Mouse (Mus musculus) olfactory bulb, adult 2 months (tissue): ENCODE measurements around the gene Pde3a. TPM values are rescaled to one million over a fixed set of nuclear protein-coding genes. Genes with fewer than 3 reads are reported as not detected.

ENCODE experiments used
- H3K27ac ChIP-seq: fragments of 200-500 bp; 2 replicates; pipeline ENCODE4 v1.5.1; 2012; ENCODE audit warnings: low read depth, low read length; ENCODE audit not compliant: insufficient read depth
- H3K4me1 ChIP-seq: fragments of 200-500 bp; 2 replicates; pipeline ENCODE4 v1.6.1; 2012; ENCODE audit warnings: low read length; ENCODE audit not compliant: control insufficient read depth, insufficient read depth
- H3K4me3 ChIP-seq: fragments of 200-500 bp; 2 replicates; pipeline ENCODE4 v1.5.1; 2012; ENCODE audit warnings: mild to moderate bottlenecking, low read depth, low read length, moderate library complexity; ENCODE audit not compliant: insufficient read depth
- CTCF ChIP-seq: fragments of 200-500 bp; IDR thresholded peaks from 2 replicates; pipeline ENCODE4 v1.5.1; 2012; ENCODE audit warnings: low read depth, mild to moderate bottlenecking, low read length, moderate library complexity; ENCODE audit not compliant: insufficient read depth
- POLR2A ChIP-seq: fragments of 200-500 bp; IDR thresholded peaks from 2 replicates; pipeline ENCODE4 v1.6.1; 2012; ENCODE audit warnings: mild to moderate bottlenecking, low read depth, low read length, moderate library complexity; ENCODE audit not compliant: insufficient read depth
- WGBS: fragments of 180-500 bp; shearing (Covaris S2); methylation state at CpG from one replicate; pipeline ENCODE4 v1.1.7; 2018; 5-methylcytosine and 5-hydroxymethylcytosine counted together
- polyA plus RNA-seq: library from polyadenylated mRNA; stranded (reverse); fragments of >200 nt; gene quantifications from 2 replicates; pipeline ENCODE4 v1.2.4, GENCODE M21; 2012; ENCODE audit warnings: low replicate concordance; ENCODE audit not compliant: missing spikeins, insufficient read depth, insufficient read length

The Pde3a gene
- polyA plus RNA-seq, 1 experiment, result not detected

DNA sequence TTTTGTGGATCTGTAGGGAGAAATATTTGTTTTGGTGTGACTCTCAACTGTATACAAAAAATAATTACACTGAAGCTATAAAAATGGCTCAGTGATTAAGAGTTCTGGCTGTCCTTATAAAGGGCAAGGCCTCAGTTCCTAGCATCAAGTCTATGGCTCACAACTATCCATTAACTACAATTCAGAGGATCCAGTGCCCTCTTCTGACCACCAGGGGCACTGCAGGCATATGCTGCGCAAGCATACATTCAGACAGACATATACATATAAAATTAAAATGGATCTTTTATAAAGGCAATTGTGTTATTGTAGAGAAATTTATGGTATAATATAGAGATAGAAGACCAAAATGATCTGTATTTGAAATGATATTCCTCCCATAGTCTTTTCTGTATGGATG, 181.1 kb downstream of the Pde3a start:
- WGBS, result 98% methylated on average over 1 of the region's 1 CpGs
- TF ChIP-seq POLR2A (no peak), CTCF (no peak)
- Histone ChIP-seq H3K27ac (no peak overlapping the region), H3K4me1 (peaks cover 5% of the 10 kb centered on the region), H3K4me3 (no peak overlapping the region)

GRCm38 (mm10) chr6:141432271-141432974, 183.4 kb downstream of the Pde3a start:
- Histone ChIP-seq H3K27ac (no peak overlapping the region), H3K4me1 (peaks cover 5% of the 10 kb centered on the region), H3K4me3 (no peak overlapping the region)
- no peak for TF ChIP-seq CTCF
- no peak for TF ChIP-seq POLR2A
- 93% methylated on average over 13 of the region's 13 CpGs for WGBS

DNA sequence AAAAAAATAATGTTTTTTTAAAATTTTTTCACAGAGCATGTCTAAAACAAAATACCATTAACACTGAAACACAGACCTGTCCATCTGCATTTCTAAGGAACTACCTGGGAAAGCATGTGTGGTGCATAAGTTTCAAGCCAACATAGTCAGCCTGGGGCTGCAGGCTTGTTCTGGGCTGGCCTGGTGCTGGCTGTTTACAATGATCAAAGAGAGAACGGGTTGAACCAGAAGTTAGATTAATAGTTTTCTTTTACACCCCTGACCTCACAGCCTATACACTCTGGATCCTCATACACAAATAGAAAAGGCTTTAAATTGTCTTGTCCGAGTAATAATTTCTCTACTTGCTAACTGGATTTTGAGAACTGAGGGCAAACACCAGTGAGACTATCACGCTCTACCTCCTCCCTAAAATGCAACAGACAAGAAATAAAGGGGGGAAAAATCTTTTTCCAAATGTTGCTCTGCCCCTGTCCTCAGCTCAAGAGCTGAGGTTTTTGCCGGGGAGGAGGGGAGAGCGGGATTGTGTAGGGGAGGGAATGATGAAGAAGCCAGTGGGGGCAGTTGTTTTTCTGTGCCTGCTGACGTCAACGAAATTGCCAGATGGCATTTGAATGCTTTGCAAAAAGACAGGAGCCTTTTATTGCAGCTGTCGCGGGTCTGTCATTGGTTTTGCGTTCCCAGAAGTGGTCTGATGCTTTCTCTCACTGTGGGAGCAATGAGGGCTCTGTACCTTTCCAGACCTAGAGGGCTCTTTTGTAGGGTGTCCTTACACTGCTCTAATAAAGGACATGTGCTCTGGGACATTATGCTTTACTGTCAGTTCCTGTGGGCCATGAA, 185.1 kb downstream of the Pde3a start:
- TF ChIP-seq CTCF (no peak), POLR2A (no peak)
- Histone ChIP-seq H3K4me1 (peaks cover 3% of the 10 kb centered on the region), H3K27ac (peak overlapping the region; percentile 56), H3K4me3 (no peak overlapping the region)
- 34% methylated on average over 10 of the region's 10 CpGs for WGBS

DNA sequence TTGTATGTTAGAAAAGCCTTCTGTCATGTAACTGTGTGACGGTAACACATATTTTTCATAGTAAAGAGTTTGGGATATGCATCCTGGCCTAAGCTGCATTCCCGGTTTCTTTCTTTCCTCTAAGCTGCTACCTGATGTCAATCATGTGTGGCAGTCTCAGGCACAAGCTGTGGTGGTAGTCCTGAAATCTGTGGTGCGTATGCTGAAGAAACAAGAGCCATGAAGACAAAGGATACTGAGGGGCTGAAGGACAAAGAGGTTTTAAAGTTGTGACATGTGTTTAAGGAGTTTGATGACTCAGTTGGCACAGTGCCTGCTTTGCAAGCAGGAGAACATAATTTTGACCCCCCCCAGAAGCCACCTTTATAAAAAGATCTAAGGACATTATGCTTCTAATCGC, 186.1 kb downstream of the Pde3a start:
- no peak for TF ChIP-seq POLR2A
- no peak for TF ChIP-seq CTCF
- WGBS, result 85% methylated on average over 4 of the region's 4 CpGs
- no peak overlapping the region for H3K27ac ChIP-seq

GRCm38 (mm10) chr6:141439965-141440364, 190.9 kb downstream of the Pde3a start:
- TF ChIP-seq CTCF (no peak), POLR2A (no peak)
- WGBS, result 86% methylated on average over 3 of the region's 3 CpGs
- H3K27ac ChIP-seq, result no peak overlapping the region
- H3K4me3 ChIP-seq, result no peak overlapping the region
- H3K4me1 ChIP-seq, result no peaks in the 10 kb centered on the region

More for the DNA sequence above, 186.1 kb downstream of the Pde3a start:
- Histone ChIP-seq H3K4me3 (no peak overlapping the region), H3K4me1 (peaks cover 3% of the 10 kb centered on the region)

DNA sequence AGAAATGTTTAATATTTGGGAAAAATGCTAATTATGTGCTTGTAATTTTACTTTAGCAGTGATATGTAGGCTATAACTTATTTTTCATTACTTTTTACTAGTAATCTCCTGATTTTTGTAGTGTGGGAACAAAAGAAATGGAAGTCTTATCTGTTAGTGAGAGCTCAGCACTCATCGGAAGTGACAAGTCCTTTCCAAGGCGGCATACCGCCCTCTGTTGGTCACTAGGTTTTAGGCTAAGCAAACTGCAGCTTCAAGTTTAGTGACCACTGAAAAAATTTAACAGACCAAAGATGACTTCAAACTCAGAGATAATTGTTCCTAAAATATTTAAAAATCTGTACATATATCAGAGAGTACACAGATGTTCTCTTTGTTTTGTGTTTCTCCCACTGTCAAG, 198.5 kb downstream of the Pde3a start:
- 11% methylated on average over 3 of the region's 3 CpGs for WGBS

DNA sequence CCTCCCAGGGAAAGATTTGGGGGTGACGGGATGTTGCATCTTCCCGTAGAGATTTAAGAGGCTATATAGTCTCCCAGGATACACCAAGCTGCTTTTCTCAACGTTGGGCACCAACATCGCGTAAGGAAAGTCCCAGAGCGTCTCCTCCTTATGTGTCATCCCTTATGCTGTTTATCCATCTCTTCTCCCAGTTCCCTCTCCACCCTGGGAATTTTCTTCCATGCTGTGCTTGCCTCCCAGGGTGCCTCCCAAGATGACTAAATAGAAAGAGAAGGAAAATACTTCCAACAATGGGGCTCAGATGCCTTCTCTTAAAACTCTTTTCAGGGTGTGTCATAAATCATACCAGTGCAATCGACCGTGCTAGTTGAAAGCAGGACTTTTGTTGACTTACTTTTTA, 199.8 kb downstream of the Pde3a start:
- H3K27ac ChIP-seq, result no peak overlapping the region
- 86% methylated on average over 8 of the region's 8 CpGs for WGBS
- H3K4me3 ChIP-seq, result no peak overlapping the region
- H3K4me1 ChIP-seq, result no peaks in the 10 kb centered on the region
- TF ChIP-seq CTCF (no peak), POLR2A (no peak)

More for the DNA sequence above, 198.5 kb downstream of the Pde3a start:
- Histone ChIP-seq H3K27ac (no peak overlapping the region), H3K4me1 (no peaks in the 10 kb centered on the region), H3K4me3 (no peak overlapping the region)
- TF ChIP-seq CTCF, result no peak
- TF ChIP-seq POLR2A, result no peak

GRCm38 (mm10) chr6:141455335-141455734, 206.3 kb downstream of the Pde3a start:
- TF ChIP-seq CTCF (no peak), POLR2A (no peak)
- no peaks in the 10 kb centered on the region for H3K4me1 ChIP-seq
- H3K4me3 ChIP-seq, result no peak overlapping the region
- H3K27ac ChIP-seq, result no peak overlapping the region
- 88% methylated on average over 5 of the region's 5 CpGs for WGBS

GRCm38 (mm10) chr6:141456591-141456990, 207.5 kb downstream of the Pde3a start:
- Histone ChIP-seq H3K4me3 (no peak overlapping the region), H3K27ac (no peak overlapping the region), H3K4me1 (no peaks in the 10 kb centered on the region)
- WGBS, result 86% methylated on average over 3 of the region's 3 CpGs
- TF ChIP-seq POLR2A (no peak), CTCF (no peak)
